ENCODE assay signal across 10 mouse cellular contexts in the genomic region with DNA sequence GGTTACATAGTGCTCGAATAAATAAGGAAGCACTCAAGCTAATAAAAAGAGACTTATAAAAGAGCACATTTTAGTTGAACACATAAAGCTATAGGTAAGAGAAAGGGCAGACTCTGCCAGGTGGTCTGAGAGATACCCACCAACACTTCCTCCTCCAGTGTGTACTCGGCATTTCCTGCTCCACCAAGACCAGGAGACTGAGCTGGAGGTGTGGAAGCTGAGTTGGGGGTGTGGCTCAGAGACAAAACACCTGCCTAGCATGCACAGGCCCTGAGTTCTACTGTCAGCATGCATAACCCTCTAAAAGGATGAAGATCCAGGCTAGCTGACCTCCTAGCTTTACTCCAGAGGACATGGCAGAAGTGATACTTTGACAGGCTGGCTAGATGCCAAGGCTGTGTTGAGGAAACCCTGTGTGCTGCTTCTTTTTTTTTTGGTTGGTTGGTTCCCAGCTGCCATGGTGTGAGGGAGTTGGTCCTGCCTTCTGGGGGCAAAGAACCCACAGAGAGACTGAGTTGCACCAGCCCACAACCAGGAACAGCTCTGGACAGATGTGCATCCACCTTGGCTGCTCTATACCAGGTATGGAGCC. TPM values are rescaled to one million over a fixed set of nuclear protein-coding genes. Genes with fewer than 3 reads are reported as not detected.
DNase-seq lines count a peak whose midpoint lies in the region; ATAC-seq lines count a peak whose summit lies in the region.
"Had no signal": no experiment of that assay in that cellular context is flagged by ENCODE, and none has a peak within 500 bp of the region (broad histone marks: within the 10 kb centered on the region; RNA-seq: fewer than 3 reads in every experiment).

No protein-coding gene starts in this region.

- intact Hi-C loops in gastrocnemius, postnatal 14 days (cut with DNase I; ENCODE audit: low total_unique reads), result loop anchor here (5.0 kb wide), 1 partner anchor 238 kb away; a partner anchor contains a TSS

- peak; percentile 72 for DNase-seq in layer of hippocampus, adult 9-11 months
- no peak for DNase-seq in layer of hippocampus, adult 9-10 months (ENCODE audit: low spot score)
- peak; percentile 33 for DNase-seq in adipocyte (ENCODE audit: low spot score)
- DNase-seq in large intestine, adult 2 months (ENCODE audit: low read depth, low spot score), result peak; percentile 57
- peak; percentile 84 to 87 for DNase-seq in spleen, postnatal 36 days (ENCODE audit: low spot score in 2 of 2)
- no peak for DNase-seq in gastrocnemius, postnatal 14 days

- 19% methylated on average over 2 of the region's 2 CpGs for WGBS in large intestine, adult 2 months

- no peak for ATAC-seq in megakaryocyte-erythroid progenitor cell, adult 5-6 weeks (replicated peaks; ENCODE audit: low FRiP score, low TSS enrichment, poor library complexity, severe bottlenecking)
- ATAC-seq: midbrain, embryonic 13.5 days; Patski had no signal

RNA-seq across cellular contexts. Expression of a gene that starts 1.2 kb away (rescaled TPM):
- polyA plus RNA-seq in large intestine, adult 2 months (2012; rRNA removed), result 51.6 and 67.6 TPM in 2 replicates
- total RNA-seq in megakaryocyte-erythroid progenitor cell, adult 5-6 weeks (2014; fragmentation: Nextera tagmentation), result 90.4 and 97.4 TPM in 2 replicates
- 66.9 and 69.4 TPM in 2 replicates for total RNA-seq in megakaryocyte-erythroid progenitor cell, adult 5-6 weeks (2017)
- 10 to 100 TPM; 12.2 to 25.3 TPM for total RNA-seq in gastrocnemius, postnatal 14 days (2021)

RNA-seq across cellular contexts. Expression of a gene that starts 19.6 kb away (rescaled TPM):
- polyA plus RNA-seq in large intestine, adult 2 months (2012; rRNA removed), result not detected in 2 replicates
- total RNA-seq in megakaryocyte-erythroid progenitor cell, adult 5-6 weeks (2014; fragmentation: Nextera tagmentation), result not detected in 2 replicates
- not detected in 2 replicates for total RNA-seq in megakaryocyte-erythroid progenitor cell, adult 5-6 weeks (2017)
- not detected for total RNA-seq in gastrocnemius, postnatal 14 days (2021)
- polyA plus RNA-seq: gonadal fat pad, adult 2 months; Patski had no signal

Comparison
In these comparisons a context has a peak if more than half of its experiments do, and no peak if none do; other contexts are left out.
1. DNase-seq: peak in layer of hippocampus, adult 9-11 months (single experiment), adipocyte (single experiment), large intestine, adult 2 months (single experiment) and spleen, postnatal 36 days (2 of 2); none in layer of hippocampus, adult 9-10 months (single experiment) and gastrocnemius, postnatal 14 days (single experiment).